22 mouse cellular contexts compared by ENCODE assay signal in genomic region chr8:107110629-107111330, GRCm38 (mm10). TPM values are rescaled to one million over a fixed set of nuclear protein-coding genes. Genes with fewer than 3 reads are reported as not detected.
A peak's percentile ranks its signal among the peaks of the same experiment; 100 is the strongest.
DNase-seq lines count a peak whose midpoint lies in the region; ATAC-seq and TF ChIP-seq lines count a peak whose summit lies in the region.
"Had no signal": no experiment of that assay in that cellular context is flagged by ENCODE, and none has a peak within 500 bp of the region (broad histone marks: within the 10 kb centered on the region; RNA-seq: fewer than 3 reads in every experiment).

No protein-coding gene starts in this region.

- no peak for TF ChIP-seq EP300 in MEL (IDR thresholded peaks at IDR 0.05; ENCODE audit: low read depth in 1 of 2, low read length in 2 of 2)

- H3K4me2 ChIP-seq in kidney, postnatal 0 days (ENCODE audit: low read length), result no peak overlapping the region
- H3K4me2 ChIP-seq: embryonic facial prominence, embryonic 12.5 days; heart, embryonic 11.5 days; heart, embryonic 15.5 days; hindbrain, embryonic 13.5 days had no signal

- no peaks in the 10 kb centered on the region for H3K27me3 ChIP-seq in kidney, postnatal 0 days (ENCODE audit: insufficient read depth, low read length)
- H3K27me3 ChIP-seq in MEL (ENCODE audit: control insufficient read depth in 1 of 2, insufficient read depth in 2 of 2, low read length in 2 of 2), result no peaks in the 10 kb centered on the region
- H3K27me3 ChIP-seq: embryonic facial prominence, embryonic 12.5 days; heart, embryonic 15.5 days; hindbrain, embryonic 13.5 days had no signal

- no peaks in the 10 kb centered on the region for H3K79me2 ChIP-seq in MEL (ENCODE audit: control insufficient read depth, insufficient read depth, low read length, poor library complexity)

- intact Hi-C loops in left cerebral cortex, postnatal 10 days (cut with DNase I), result loop anchor here (10.0 kb wide), 1 partner anchor 94 kb away; no protein-coding TSS in a partner anchor
- intact Hi-C loops in left cerebral cortex, postnatal 25 days (cut with DNase I), result loop anchor here (10.0 kb wide), 1 partner anchor 64 kb away; no protein-coding TSS in a partner anchor

- H3K9ac ChIP-seq in kidney, postnatal 0 days (ENCODE audit: low read depth, low read length), result no peak overlapping the region
- no peak overlapping the region for H3K9ac ChIP-seq in MEL (ENCODE audit: control insufficient read depth, low read depth, low read length, poor library complexity, severe bottlenecking)
- H3K9ac ChIP-seq: embryonic facial prominence, embryonic 12.5 days; forebrain, postnatal 0 days; heart, embryonic 15.5 days; hindbrain, embryonic 13.5 days had no signal

- 0 out of 2 replicates have a peak overlapping the region, but pooled peaks have one; percentile 19 for H3K27ac ChIP-seq in kidney, postnatal 0 days
- H3K27ac ChIP-seq in MEL (ENCODE audit: control insufficient read depth, low read depth, low read length), result no peak overlapping the region
- H3K27ac ChIP-seq: embryonic facial prominence, embryonic 12.5 days; heart, adult 2 months; heart, embryonic 15.5 days; hindbrain, embryonic 13.5 days; hindbrain, postnatal 0 days had no signal

- no peaks in the 10 kb centered on the region for H3K9me3 ChIP-seq in kidney, postnatal 0 days (replicated peaks; ENCODE audit: low read length)
- no peaks in the 10 kb centered on the region for H3K9me3 ChIP-seq in MEL (replicated peaks; ENCODE audit: insufficient read depth, low read length)
- H3K9me3 ChIP-seq: embryonic facial prominence, embryonic 12.5 days; heart, embryonic 15.5 days; hindbrain, embryonic 13.5 days had no signal

- peaks cover 8% of the 10 kb centered on the region; the same call in 1 of the 2 replicates for H3K4me1 ChIP-seq in kidney, postnatal 0 days (replicated peaks; ENCODE audit: insufficient read depth, low read length)
- H3K4me1 ChIP-seq in MEL (ENCODE audit: control insufficient read depth in 1 of 2, insufficient read depth in 2 of 2, low read length in 2 of 2), result peaks cover 0 to 18% of the 10 kb centered on the region in 2 experiments; a peak in 2 of 4 replicates

- no peak for TF ChIP-seq POLR2A in MEL (IDR thresholded peaks at IDR 0.05; ENCODE audit: control insufficient read depth in 1 of 2, insufficient read depth in 1 of 2, low read depth in 1 of 2, low read length in 2 of 2, poor library complexity in 1 of 2)

- no peak for TF ChIP-seq CTCF in kidney, postnatal 0 days (IDR thresholded peaks at IDR 0.05; ENCODE audit: low read depth)
- no peak for TF ChIP-seq CTCF in MEL (IDR thresholded peaks at IDR 0.05 in 2 of 3, conservative IDR thresholded peaks at IDR 0.05 in 1 of 3; ENCODE audit: control insufficient read depth in 1 of 3, insufficient read depth in 1 of 3, low read depth in 2 of 3, low read length in 3 of 3, poor library complexity in 1 of 3, severe bottlenecking in 1 of 3)

- TF ChIP-seq RAD21 in MEL (IDR thresholded peaks at IDR 0.05; ENCODE audit: low read depth, low read length), result no peak

- DNase-seq in kidney, postnatal 0 days (ENCODE audit: low spot score), result no peak
- DNase-seq in kidney, postnatal 14 days, result no peak
- peak; percentile 28 for DNase-seq in MEL (ENCODE audit: low read depth, low spot score)
- peak; percentile 74 for DNase-seq in ZHBTc4 (ENCODE audit: low read depth, low spot score)
- DNase-seq in left cerebral cortex, postnatal 10 days (ENCODE audit: extremely low spot score in 1 of 2, low spot score in 2 of 2), result no peak
- no peak for DNase-seq in left cerebral cortex, postnatal 25 days (ENCODE audit: low spot score in 2 of 2)
- DNase-seq: cerebellum, adult 2 months; cerebellum, postnatal 10 days; forebrain, postnatal 0 days; gastrocnemius, postnatal 14 days; heart, adult 2 months; kidney, adult 11 months had no signal

- no peaks in the 10 kb centered on the region for H3K36me3 ChIP-seq in kidney, postnatal 0 days (ENCODE audit: insufficient read depth, low read length)
- peaks cover 0 to 23% of the 10 kb centered on the region in 2 experiments; a peak in 2 of 4 replicates for H3K36me3 ChIP-seq in MEL (ENCODE audit: control insufficient read depth in 1 of 2, insufficient read depth in 2 of 2, low read length in 2 of 2)
- H3K36me3 ChIP-seq: embryonic facial prominence, embryonic 12.5 days; heart, embryonic 15.5 days; hindbrain, embryonic 13.5 days had no signal

- WGBS in kidney, postnatal 0 days, result 67% methylated on average over 9 of the region's 9 CpGs

- H3K4me3 ChIP-seq in kidney, postnatal 0 days (replicated peaks; ENCODE audit: low read depth, low read length), result no peak overlapping the region
- no peak overlapping the region for H3K4me3 ChIP-seq in MEL (ENCODE audit: control insufficient read depth in 1 of 2, insufficient read depth in 1 of 2, low read depth in 2 of 2, low read length in 2 of 2)
- H3K4me3 ChIP-seq: embryonic facial prominence, embryonic 12.5 days; heart, adult 2 months; heart, embryonic 15.5 days; hindbrain, embryonic 13.5 days had no signal

- ATAC-seq in kidney, postnatal 0 days (replicated peaks; ENCODE audit: low FRiP score, low read depth), result no peak
- ATAC-seq: forebrain, postnatal 0 days; hindbrain, postnatal 0 days had no signal

TF ChIP-seq in MEL, 35 proteins besides CTCF, POLR2A, EP300 and RAD21:
- TF ChIP-seq NRF1 (IDR thresholded peaks at IDR 0.05; ENCODE audit: insufficient read depth, low read depth, low read length, poor library complexity, severe bottlenecking) (no peak), USF2 (IDR thresholded peaks at IDR 0.05; ENCODE audit: borderline replicate concordance in 1 of 2, insufficient read depth in 1 of 2, low read depth in 1 of 2, low read length in 2 of 2) (no peak)

RNA-seq across cellular contexts. Expression of gene Terf2, which starts 14.4 kb away (rescaled TPM):
- polyA plus RNA-seq in kidney, postnatal 0 days (2015; fragmentation: Nextera tagmentation; extraction: Ambion mirVana), result 17.4 and 18.2 TPM in 2 replicates
- 14.1 and 15.0 TPM in 2 replicates for total RNA-seq in MEL (2012; rRNA removed)
- 10 to 100 TPM in 1 of 2 experiments, not detected in 1; 36.7 TPM for polyA plus RNA-seq in MEL (2012; ENCODE audit: insufficient read depth in 1 of 2, insufficient read length in 2 of 2, low read depth in 1 of 2, low replicate concordance in 2 of 2, missing spikeins in 1 of 2)
- 10 to 100 TPM; 38.2 to 39.6 TPM for total RNA-seq in left cerebral cortex, postnatal 10 days (2021)
- 10 to 100 TPM; 33.8 to 35.0 TPM for total RNA-seq in left cerebral cortex, postnatal 25 days (2021)

RNA-seq across cellular contexts. Expression of gene Cyb5b, which starts 39.7 kb away (rescaled TPM):
- 116 and 126 TPM in 2 replicates for polyA plus RNA-seq in kidney, postnatal 0 days (2015; fragmentation: Nextera tagmentation; extraction: Ambion mirVana)
- total RNA-seq in MEL (2012; rRNA removed), result 66.5 and 67.9 TPM in 2 replicates
- 10 to 100 TPM; 69.4 to 79.1 TPM for polyA plus RNA-seq in MEL (2012; ENCODE audit: insufficient read depth in 1 of 2, insufficient read length in 2 of 2, low read depth in 1 of 2, low replicate concordance in 2 of 2, missing spikeins in 1 of 2)
- 10 to 100 TPM; 92.2 to 95.1 TPM for total RNA-seq in left cerebral cortex, postnatal 10 days (2021)
- 10 to 100 TPM; 87.1 to 89.4 TPM for total RNA-seq in left cerebral cortex, postnatal 25 days (2021)

RNA-seq across cellular contexts. Expression of gene Tmed6, which starts 45.3 kb away (rescaled TPM):
- polyA plus RNA-seq in kidney, postnatal 0 days (2015; fragmentation: Nextera tagmentation; extraction: Ambion mirVana), result 52.9 and 55.6 TPM in 2 replicates
- total RNA-seq in MEL (2012; rRNA removed), result not detected in 2 replicates
- not detected for polyA plus RNA-seq in MEL (2012; ENCODE audit: insufficient read depth in 1 of 2, insufficient read length in 2 of 2, low read depth in 1 of 2, low replicate concordance in 2 of 2, missing spikeins in 1 of 2)
- total RNA-seq in left cerebral cortex, postnatal 10 days (2021), result not detected
- total RNA-seq in left cerebral cortex, postnatal 25 days (2021), result not detected
- total RNA-seq: adrenal gland, postnatal 10 days; common myeloid progenitor, adult 5-6 weeks; forebrain, postnatal 0 days; gastrocnemius, adult 18-20 months; gastrocnemius, postnatal 14 days; heart, adult 2 months; heart, postnatal 14 days; hematopoietic stem cell, adult 5-6 weeks; hindbrain, postnatal 0 days had no signal
- polyA plus RNA-seq: cerebellum, adult 2 months; embryonic facial prominence, embryonic 12.5 days; forebrain, postnatal 0 days; heart, adult 2 months; heart, embryonic 11.5 days; heart, embryonic 15.5 days; hindbrain, embryonic 13.5 days; hindbrain, postnatal 0 days had no signal

RNA-seq across cellular contexts. Expression of gene Nip7, which starts 54.1 kb away (rescaled TPM):
- 79.3 and 80.7 TPM in 2 replicates for polyA plus RNA-seq in kidney, postnatal 0 days (2015; fragmentation: Nextera tagmentation; extraction: Ambion mirVana)
- 261 and 278 TPM in 2 replicates for total RNA-seq in MEL (2012; rRNA removed)
- polyA plus RNA-seq in MEL (2012; ENCODE audit: insufficient read depth in 1 of 2, insufficient read length in 2 of 2, low read depth in 1 of 2, low replicate concordance in 2 of 2, missing spikeins in 1 of 2), result 100 to 1,000 TPM; 189 to 336 TPM
- 10 to 100 TPM; 61.0 to 62.3 TPM for total RNA-seq in left cerebral cortex, postnatal 10 days (2021)
- total RNA-seq in left cerebral cortex, postnatal 25 days (2021), result 10 to 100 TPM; 43.0 to 46.6 TPM

RNA-seq across cellular contexts. Expression of gene Cog8, which starts 54.3 kb away (rescaled TPM):
- polyA plus RNA-seq in kidney, postnatal 0 days (2015; fragmentation: Nextera tagmentation; extraction: Ambion mirVana), result 32.3 and 33.1 TPM in 2 replicates
- total RNA-seq in MEL (2012; rRNA removed), result 18.1 and 27.2 TPM in 2 replicates
- 10 to 100 TPM in 1 of 2 experiments, not detected in 1; 27.0 TPM for polyA plus RNA-seq in MEL (2012; ENCODE audit: insufficient read depth in 1 of 2, insufficient read length in 2 of 2, low read depth in 1 of 2, low replicate concordance in 2 of 2, missing spikeins in 1 of 2)
- 10 to 100 TPM; 26.2 to 28.0 TPM for total RNA-seq in left cerebral cortex, postnatal 10 days (2021)
- total RNA-seq in left cerebral cortex, postnatal 25 days (2021), result 10 to 100 TPM; 25.8 to 27.2 TPM

Comparison
In these comparisons a context has a peak if more than half of its experiments do, and no peak if none do; other contexts are left out.
1. DNase-seq: peak in MEL (single experiment) and ZHBTc4 (single experiment); none in kidney, postnatal 0 days (single experiment), kidney, postnatal 14 days (single experiment), left cerebral cortex, postnatal 10 days (0 of 2) and left cerebral cortex, postnatal 25 days (0 of 2).